Mouse (Mus musculus) E14TG2a.4 (cell line): ENCODE measurements around the gene Gja1.

Experiments used
- CTCF ChIP-seq: conservative IDR thresholded peaks from 2 replicates; pipeline ENCODE4 v1.5.1; 2014; ENCODE audit warnings: low read length
- NANOG ChIP-seq: IDR thresholded peaks from 2 replicates; pipeline ENCODE4 v1.6.1; 2014; ENCODE audit warnings: borderline replicate concordance, low read length, mixed read lengths

GRCm38 (mm10) chr10:56449030-56449429 lies 71.9 kb downstream of the Gja1 start:
- TF ChIP-seq NANOG = no peak
- no peak for TF ChIP-seq CTCF
